Mouse (Mus musculus): ENCODE data around the gene Socs3. TPM values are rescaled to one million over a fixed set of nuclear protein-coding genes. Genes with fewer than 3 reads are reported as not detected.

The Socs3 gene
- 2.2 and 5.1 TPM in 2 replicates for polyA plus RNA-seq (2014; fragmentation: Nextera tagmentation; extraction: Ambion mirVana)

- H3K4me3 ChIP-seq (ENCODE audit: low read depth, low read length): peak within 1 kb of the TSS; percentile 65
- no peaks in the 10 kb centered on the region for H3K9me3 ChIP-seq (ENCODE audit: control insufficient read depth, low read length)
- WGBS: 12% methylated on average over 21 of the region's 21 CpGs
- peaks cover 26% of the 10 kb centered on the region for H3K4me1 ChIP-seq (ENCODE audit: control insufficient read depth, insufficient read depth, low read length)
- no peaks in the 10 kb centered on the region for H3K36me3 ChIP-seq (ENCODE audit: control insufficient read depth, insufficient read depth, low read length)
- peak within 1 kb of the TSS; percentile 85 for H3K4me2 ChIP-seq (ENCODE audit: low read depth, low read length)
- peak within 1 kb of the TSS; percentile 83 for H3K27ac ChIP-seq (ENCODE audit: low read depth, low read length)
- H3K9ac ChIP-seq (replicated peaks; ENCODE audit: low read depth, low read length): peak within 1 kb of the TSS; percentile 75
- peaks cover 7% of the 10 kb centered on the region for H3K27me3 ChIP-seq (ENCODE audit: control insufficient read depth, insufficient read depth, low read length)
- ATAC-seq (ENCODE audit: low read depth): peak; percentile 10
These were observed at the start of gene Socs3 for GRCm38 (mm10) chr11:117969945-117970872. Socs3 (minus strand) TSS chr11:117970047.

GRCm38 (mm10) chr11:118018328-118018727 is 48.5 kb upstream of the Socs3 start:
- Histone ChIP-seq H3K27me3 (ENCODE audit: control insufficient read depth, insufficient read depth, low read length) (no peaks in the 10 kb centered on the region), H3K9ac (replicated peaks; ENCODE audit: low read depth, low read length) (no peak overlapping the region), H3K4me1 (ENCODE audit: control insufficient read depth, insufficient read depth, low read length) (no peaks in the 10 kb centered on the region), H3K36me3 (ENCODE audit: control insufficient read depth, insufficient read depth, low read length) (peaks cover 6% of the 10 kb centered on the region), H3K4me3 (ENCODE audit: low read depth, low read length) (no peak overlapping the region), H3K9me3 (ENCODE audit: control insufficient read depth, low read length) (no peaks in the 10 kb centered on the region), H3K27ac (ENCODE audit: low read depth, low read length) (no peak overlapping the region), H3K4me2 (ENCODE audit: low read depth, low read length) (no peak overlapping the region)
- WGBS: 96% methylated on average over 4 of the region's 4 CpGs
- ATAC-seq (ENCODE audit: low read depth): no peak

- ATAC-seq (ENCODE audit: low read depth): no peak
- H3K36me3 ChIP-seq (ENCODE audit: control insufficient read depth, insufficient read depth, low read length): peaks cover 6% of the 10 kb centered on the region
- H3K27ac ChIP-seq (ENCODE audit: low read depth, low read length): no peak overlapping the region
- no peak overlapping the region for H3K9ac ChIP-seq (replicated peaks; ENCODE audit: low read depth, low read length)
- no peaks in the 10 kb centered on the region for H3K27me3 ChIP-seq (ENCODE audit: control insufficient read depth, insufficient read depth, low read length)
- WGBS: 91% methylated on average over 8 of the region's 8 CpGs
- H3K4me1 ChIP-seq (ENCODE audit: control insufficient read depth, insufficient read depth, low read length): 0 out of 2 replicates have a peak, but pooled peaks cover 2% of the 10 kb centered on the region
- no peaks in the 10 kb centered on the region for H3K9me3 ChIP-seq (ENCODE audit: control insufficient read depth, low read length)
- H3K4me3 ChIP-seq (ENCODE audit: low read depth, low read length): no peak overlapping the region
- no peak overlapping the region for H3K4me2 ChIP-seq (ENCODE audit: low read depth, low read length)
These were observed 45.7 kb upstream of the Socs3 start for GRCm38 (mm10) chr11:118015381-118016145.

- ATAC-seq (ENCODE audit: low read depth): no peak
- Histone ChIP-seq H3K4me1 (ENCODE audit: control insufficient read depth, insufficient read depth, low read length) (peaks cover 7% of the 10 kb centered on the region; the same call in 1 of the 2 replicates), H3K27ac (ENCODE audit: low read depth, low read length) (no peak overlapping the region), H3K4me3 (ENCODE audit: low read depth, low read length) (no peak overlapping the region), H3K4me2 (ENCODE audit: low read depth, low read length) (no peak overlapping the region), H3K9ac (replicated peaks; ENCODE audit: low read depth, low read length) (no peak overlapping the region), H3K9me3 (ENCODE audit: control insufficient read depth, low read length) (no peaks in the 10 kb centered on the region), H3K36me3 (ENCODE audit: control insufficient read depth, insufficient read depth, low read length) (peaks cover 6% of the 10 kb centered on the region), H3K27me3 (ENCODE audit: control insufficient read depth, insufficient read depth, low read length) (no peaks in the 10 kb centered on the region)
- WGBS: 88% methylated on average over 12 of the region's 12 CpGs
These were observed 44.6 kb upstream of the Socs3 start for GRCm38 (mm10) chr11:118014391-118014995.

GRCm38 (mm10) chr11:118013339-118013738 is 43.5 kb upstream of the Socs3 start:
- Histone ChIP-seq H3K36me3 (ENCODE audit: control insufficient read depth, insufficient read depth, low read length) (peaks cover 6% of the 10 kb centered on the region; the same call in 1 of the 2 replicates), H3K4me1 (ENCODE audit: control insufficient read depth, insufficient read depth, low read length) (peaks cover 14% of the 10 kb centered on the region; the same call in 1 of the 2 replicates), H3K4me2 (ENCODE audit: low read depth, low read length) (no peak overlapping the region), H3K9me3 (ENCODE audit: control insufficient read depth, low read length) (no peaks in the 10 kb centered on the region), H3K4me3 (ENCODE audit: low read depth, low read length) (no peak overlapping the region), H3K27ac (ENCODE audit: low read depth, low read length) (no peak overlapping the region), H3K27me3 (ENCODE audit: control insufficient read depth, insufficient read depth, low read length) (no peaks in the 10 kb centered on the region), H3K9ac (replicated peaks; ENCODE audit: low read depth, low read length) (no peak overlapping the region)
- WGBS: 78% methylated on average over 2 of the region's 2 CpGs
- no peak for ATAC-seq (ENCODE audit: low read depth)

- Histone ChIP-seq H3K4me2 (ENCODE audit: low read depth, low read length) (no peak overlapping the region), H3K27ac (ENCODE audit: low read depth, low read length) (no peak overlapping the region), H3K36me3 (ENCODE audit: control insufficient read depth, insufficient read depth, low read length) (peaks cover 6% of the 10 kb centered on the region; the same call in 1 of the 2 replicates), H3K9ac (replicated peaks; ENCODE audit: low read depth, low read length) (no peak overlapping the region), H3K4me1 (ENCODE audit: control insufficient read depth, insufficient read depth, low read length) (peaks cover 14% of the 10 kb centered on the region; the same call in 1 of the 2 replicates), H3K4me3 (ENCODE audit: low read depth, low read length) (no peak overlapping the region), H3K27me3 (ENCODE audit: control insufficient read depth, insufficient read depth, low read length) (no peaks in the 10 kb centered on the region), H3K9me3 (ENCODE audit: control insufficient read depth, low read length) (no peaks in the 10 kb centered on the region)
- ATAC-seq (ENCODE audit: low read depth): no peak
- 90% methylated on average over 1 of the region's 1 CpGs for WGBS
These were observed 42.7 kb upstream of the Socs3 start for GRCm38 (mm10) chr11:118012595-118012994.

- 53% methylated on average over 4 of the region's 4 CpGs for WGBS
- no peak overlapping the region for H3K4me2 ChIP-seq (ENCODE audit: low read depth, low read length)
- peaks cover 14% of the 10 kb centered on the region; the same call in 1 of the 2 replicates for H3K4me1 ChIP-seq (ENCODE audit: control insufficient read depth, insufficient read depth, low read length)
- no peak overlapping the region for H3K27ac ChIP-seq (ENCODE audit: low read depth, low read length)
- no peaks in the 10 kb centered on the region for H3K27me3 ChIP-seq (ENCODE audit: control insufficient read depth, insufficient read depth, low read length)
- H3K9me3 ChIP-seq (ENCODE audit: control insufficient read depth, low read length): no peaks in the 10 kb centered on the region
- H3K4me3 ChIP-seq (ENCODE audit: low read depth, low read length): no peak overlapping the region
- H3K36me3 ChIP-seq (ENCODE audit: control insufficient read depth, insufficient read depth, low read length): peaks cover 24% of the 10 kb centered on the region
- peak overlapping the region; percentile 32; the same call in 1 of the 2 replicates for H3K9ac ChIP-seq (replicated peaks; ENCODE audit: low read depth, low read length)
- no peak for ATAC-seq (ENCODE audit: low read depth)
These were observed 40.2 kb upstream of the Socs3 start for GRCm38 (mm10) chr11:118009865-118010571.

- ATAC-seq (ENCODE audit: low read depth): no peak
- H3K9ac ChIP-seq (replicated peaks; ENCODE audit: low read depth, low read length): 0 out of 2 replicates have a peak overlapping the region, but pooled peaks have one; percentile 32
- 87% methylated on average over 8 of the region's 8 CpGs for WGBS
- H3K9me3 ChIP-seq (ENCODE audit: control insufficient read depth, low read length): no peaks in the 10 kb centered on the region
- H3K27ac ChIP-seq (ENCODE audit: low read depth, low read length): no peak overlapping the region
- H3K36me3 ChIP-seq (ENCODE audit: control insufficient read depth, insufficient read depth, low read length): peaks cover 31% of the 10 kb centered on the region
- peaks cover 14% of the 10 kb centered on the region; the same call in 1 of the 2 replicates for H3K4me1 ChIP-seq (ENCODE audit: control insufficient read depth, insufficient read depth, low read length)
- no peak overlapping the region for H3K4me3 ChIP-seq (ENCODE audit: low read depth, low read length)
- H3K27me3 ChIP-seq (ENCODE audit: control insufficient read depth, insufficient read depth, low read length): no peaks in the 10 kb centered on the region
- H3K4me2 ChIP-seq (ENCODE audit: low read depth, low read length): no peak overlapping the region
These were observed 39.0 kb upstream of the Socs3 start for GRCm38 (mm10) chr11:118008843-118009242.
